Mouse (Mus musculus): Measurements from ENCODE around the gene Ahsg. TPM values are rescaled to one million over a fixed set of nuclear protein-coding genes. Genes with fewer than 3 reads are reported as not detected.

Gene Ahsg
- 0.57 and 0.60 TPM in 2 replicates for polyA plus RNA-seq (2012; rRNA removed)

DNA sequence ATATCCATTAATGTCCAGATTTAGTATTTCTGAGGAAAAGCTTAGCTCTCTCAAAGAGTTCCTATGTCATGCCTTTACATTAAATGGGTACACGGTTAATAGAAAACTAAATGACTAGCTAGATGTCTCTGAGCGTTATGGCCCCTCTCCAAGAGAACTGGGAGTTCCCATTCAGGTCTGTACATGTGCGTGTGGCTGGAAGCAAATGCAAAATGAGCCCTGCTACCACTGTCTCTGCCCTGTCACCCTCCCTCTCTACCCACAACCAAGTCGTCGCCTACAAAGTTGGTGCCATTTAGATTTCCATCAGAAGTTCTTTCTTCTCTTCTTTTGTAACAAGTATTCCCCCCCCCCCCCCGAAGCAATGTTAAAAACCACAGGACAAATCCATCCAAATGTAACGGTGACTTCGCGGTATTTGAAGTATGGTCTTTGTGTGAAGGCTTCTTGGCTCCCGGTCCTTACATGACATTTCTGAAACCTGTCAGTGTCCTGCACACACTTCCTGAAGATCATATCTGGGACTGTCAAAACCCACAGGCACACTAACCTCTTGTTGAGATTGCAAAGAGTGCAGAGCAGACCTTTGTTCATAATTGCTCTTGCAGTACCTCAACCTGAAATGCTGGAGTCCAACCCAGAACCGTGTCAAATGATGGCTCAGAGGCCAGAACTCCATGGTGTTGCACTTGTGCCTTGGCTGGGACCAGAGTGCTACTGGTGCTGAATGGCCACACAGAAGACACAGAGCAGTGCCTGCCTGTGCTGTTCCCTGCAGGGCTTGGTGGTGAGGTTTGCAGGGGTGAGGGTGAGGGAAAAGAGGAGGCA, at the start of gene Ahsg:
Gene Ahsg, plus strand, starts transcription at position 595 of the 828 bp plus-strand sequence.
- H3K27me3 ChIP-seq (ENCODE audit: control insufficient read depth, insufficient read depth, low read length), result no peaks in the 10 kb centered on the region
- 16% methylated on average over 11 of the region's 11 CpGs for WGBS
- DNase-seq (ENCODE audit: low read depth in 1 of 2, low spot score in 2 of 2), result no peak
- H3K36me3 ChIP-seq (ENCODE audit: control insufficient read depth, insufficient read depth, low read length), result no peaks in the 10 kb centered on the region
- no peak within 1 kb of the TSS for H3K4me3 ChIP-seq (ENCODE audit: extremely low read depth, insufficient read depth, insufficient read length)
- H3K4me1 ChIP-seq (ENCODE audit: control insufficient read depth, insufficient read depth, insufficient read length), result no peaks in the 10 kb centered on the region
- TF ChIP-seq CTCF (IDR thresholded peaks at IDR 0.05; ENCODE audit: extremely low read depth, insufficient read depth, insufficient read length, insufficient replicate concordance) (no peak), POLR2A (IDR thresholded peaks at IDR 0.05; ENCODE audit: low read depth, low read length) (no peak)
- H3K27ac ChIP-seq (ENCODE audit: insufficient read depth, low read length), result no peak within 1 kb of the TSS

DNA sequence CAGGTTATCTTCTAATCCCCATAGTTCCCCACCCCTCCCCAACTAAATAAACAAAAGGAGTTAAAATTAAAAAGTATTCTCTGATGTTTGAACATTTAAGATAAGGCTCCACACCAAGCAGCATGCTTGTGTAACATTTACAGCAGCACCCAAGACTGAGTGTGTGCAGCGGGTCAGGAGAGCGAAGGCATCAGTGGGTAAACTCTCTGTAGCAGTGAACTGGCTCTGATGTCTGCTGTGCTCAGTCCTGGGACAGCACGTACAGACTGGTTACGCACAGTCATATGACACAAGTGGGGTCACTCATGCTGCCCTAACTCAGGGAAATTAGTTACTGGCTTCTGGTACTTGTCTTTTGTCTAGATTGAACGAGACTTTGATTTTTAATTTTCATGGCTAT, 48.2 kb upstream of the Ahsg start:
- DNase-seq (ENCODE audit: low read depth in 1 of 2, low spot score in 2 of 2), result no peak
- Histone ChIP-seq H3K4me1 (ENCODE audit: control insufficient read depth, insufficient read depth, insufficient read length) (no peaks in the 10 kb centered on the region), H3K4me3 (ENCODE audit: extremely low read depth, insufficient read depth, insufficient read length) (no peak overlapping the region), H3K27ac (ENCODE audit: insufficient read depth, low read length) (no peak overlapping the region), H3K27me3 (ENCODE audit: control insufficient read depth, insufficient read depth, low read length) (no peaks in the 10 kb centered on the region), H3K36me3 (ENCODE audit: control insufficient read depth, insufficient read depth, low read length) (peaks cover 3% of the 10 kb centered on the region; the same call in 1 of the 2 replicates)
- TF ChIP-seq POLR2A (IDR thresholded peaks at IDR 0.05; ENCODE audit: low read depth, low read length) (no peak), CTCF (IDR thresholded peaks at IDR 0.05; ENCODE audit: extremely low read depth, insufficient read depth, insufficient read length, insufficient replicate concordance) (no peak)
- 89% methylated on average over 5 of the region's 5 CpGs for whole genome bisulfite sequencing

DNA sequence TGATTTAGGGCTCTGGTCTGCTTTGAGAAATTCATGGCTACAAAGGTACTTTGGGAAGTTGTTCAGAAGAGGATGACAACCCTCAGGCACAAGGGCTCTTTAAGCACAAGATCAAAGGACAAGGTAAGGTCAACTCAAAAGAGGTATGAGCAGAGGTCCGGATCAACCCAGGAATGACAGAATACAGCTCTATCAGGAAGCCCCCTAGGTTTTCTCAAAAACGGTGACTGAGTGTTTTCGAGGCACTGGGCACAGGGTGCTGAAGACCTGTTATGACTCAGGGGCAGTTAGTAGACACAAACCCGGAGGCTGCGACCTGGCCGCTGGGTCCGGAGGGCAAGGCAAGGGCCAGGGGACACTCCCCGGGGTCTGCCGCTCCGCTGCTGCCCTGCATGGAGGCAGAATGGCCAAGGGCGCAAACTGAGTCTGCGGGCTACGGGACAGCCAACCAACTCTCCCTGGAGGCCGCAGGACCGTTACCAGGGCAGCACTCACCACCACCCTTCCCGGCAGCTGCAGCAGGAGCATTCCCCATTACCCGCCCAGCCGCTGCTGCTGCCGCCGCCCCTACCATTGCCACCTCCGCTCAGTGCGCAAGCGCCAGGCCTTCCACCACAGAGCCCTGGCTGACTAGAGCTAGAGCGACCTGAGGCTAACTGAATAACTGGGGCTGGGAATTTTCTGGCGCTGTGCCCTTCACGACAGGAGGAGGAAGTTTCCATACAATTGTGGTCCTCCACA, 46.8 kb upstream of the Ahsg start:
- H3K4me3 ChIP-seq (ENCODE audit: extremely low read depth, insufficient read depth, insufficient read length), result no peak overlapping the region
- peak in 1 of 2 experiments; percentile 16 for DNase-seq (ENCODE audit: low read depth in 1 of 2, low spot score in 2 of 2)
- no peaks in the 10 kb centered on the region for H3K4me1 ChIP-seq (ENCODE audit: control insufficient read depth, insufficient read depth, insufficient read length)
- no peaks in the 10 kb centered on the region for H3K27me3 ChIP-seq (ENCODE audit: control insufficient read depth, insufficient read depth, low read length)
- H3K36me3 ChIP-seq (ENCODE audit: control insufficient read depth, insufficient read depth, low read length), result peaks cover 3% of the 10 kb centered on the region; the same call in 1 of the 2 replicates
- WGBS, result 17% methylated on average over 26 of the region's 26 CpGs
- no peak for TF ChIP-seq CTCF (IDR thresholded peaks at IDR 0.05; ENCODE audit: extremely low read depth, insufficient read depth, insufficient read length, insufficient replicate concordance)
- no peak for TF ChIP-seq POLR2A (IDR thresholded peaks at IDR 0.05; ENCODE audit: low read depth, low read length)
- no peak overlapping the region for H3K27ac ChIP-seq (ENCODE audit: insufficient read depth, low read length)

DNA sequence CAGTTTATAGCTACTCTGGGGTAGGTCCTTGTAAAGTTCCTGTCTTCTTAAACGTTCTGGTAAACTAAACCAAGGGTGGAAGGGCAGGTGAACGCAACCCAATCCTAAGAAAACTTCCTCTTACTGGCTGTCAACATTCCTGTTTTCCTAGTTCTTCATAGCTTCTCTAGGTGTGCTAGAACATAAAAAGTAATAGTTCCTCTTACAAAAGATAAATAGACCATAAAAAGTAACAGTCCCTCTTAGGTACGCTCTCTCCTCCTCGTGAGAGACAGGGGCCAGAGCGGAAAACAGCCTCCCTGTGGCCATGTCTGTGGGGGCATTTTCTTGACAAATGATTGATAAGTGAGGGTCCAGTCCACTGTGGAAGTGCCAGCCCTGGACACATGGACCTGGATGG, 46.2 kb upstream of the Ahsg start:
- 65% methylated on average over 5 of the region's 5 CpGs for WGBS
- Histone ChIP-seq H3K27ac (ENCODE audit: insufficient read depth, low read length) (no peak overlapping the region), H3K4me1 (ENCODE audit: control insufficient read depth, insufficient read depth, insufficient read length) (no peaks in the 10 kb centered on the region)

DNA sequence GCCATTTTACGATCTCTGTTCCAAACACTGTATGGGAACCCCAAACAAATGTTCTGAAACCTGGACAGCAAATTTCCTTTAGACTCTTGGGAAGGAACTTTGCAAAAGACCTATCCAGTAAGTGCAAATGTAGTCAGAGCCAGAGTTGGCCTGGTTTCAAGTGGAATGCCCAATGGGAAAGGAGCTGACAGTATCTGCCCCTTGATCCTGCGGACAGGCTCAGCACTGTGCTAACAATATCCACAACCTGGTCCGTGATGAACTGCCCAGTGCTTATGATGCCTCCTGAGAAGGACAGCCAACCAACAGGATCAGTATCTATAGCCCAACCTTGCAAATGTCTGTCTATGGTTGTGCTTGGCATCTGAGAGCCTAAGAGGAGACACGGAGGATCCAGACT, 45.6 kb upstream of the Ahsg start:
- Histone ChIP-seq H3K4me3 (ENCODE audit: extremely low read depth, insufficient read depth, insufficient read length) (no peak overlapping the region), H3K4me1 (ENCODE audit: control insufficient read depth, insufficient read depth, insufficient read length) (no peaks in the 10 kb centered on the region), H3K36me3 (ENCODE audit: control insufficient read depth, insufficient read depth, low read length) (peaks cover 1% of the 10 kb centered on the region; the same call in 1 of the 2 replicates), H3K27ac (ENCODE audit: insufficient read depth, low read length) (no peak overlapping the region), H3K27me3 (ENCODE audit: control insufficient read depth, insufficient read depth, low read length) (no peaks in the 10 kb centered on the region)
- WGBS, result 92% methylated on average over 4 of the region's 4 CpGs
- no peak for DNase-seq (ENCODE audit: low read depth in 1 of 2, low spot score in 2 of 2)
- TF ChIP-seq POLR2A (IDR thresholded peaks at IDR 0.05; ENCODE audit: low read depth, low read length) (no peak), CTCF (IDR thresholded peaks at IDR 0.05; ENCODE audit: extremely low read depth, insufficient read depth, insufficient read length, insufficient replicate concordance) (no peak)

More for the DNA sequence above, 46.2 kb upstream of the Ahsg start:
- no peak overlapping the region for H3K4me3 ChIP-seq (ENCODE audit: extremely low read depth, insufficient read depth, insufficient read length)
- no peak for DNase-seq (ENCODE audit: low read depth in 1 of 2, low spot score in 2 of 2)
- H3K27me3 ChIP-seq (ENCODE audit: control insufficient read depth, insufficient read depth, low read length), result no peaks in the 10 kb centered on the region
- H3K36me3 ChIP-seq (ENCODE audit: control insufficient read depth, insufficient read depth, low read length), result peaks cover 1% of the 10 kb centered on the region; the same call in 1 of the 2 replicates
- TF ChIP-seq POLR2A (IDR thresholded peaks at IDR 0.05; ENCODE audit: low read depth, low read length) (no peak), CTCF (IDR thresholded peaks at IDR 0.05; ENCODE audit: extremely low read depth, insufficient read depth, insufficient read length, insufficient replicate concordance) (no peak)

DNA sequence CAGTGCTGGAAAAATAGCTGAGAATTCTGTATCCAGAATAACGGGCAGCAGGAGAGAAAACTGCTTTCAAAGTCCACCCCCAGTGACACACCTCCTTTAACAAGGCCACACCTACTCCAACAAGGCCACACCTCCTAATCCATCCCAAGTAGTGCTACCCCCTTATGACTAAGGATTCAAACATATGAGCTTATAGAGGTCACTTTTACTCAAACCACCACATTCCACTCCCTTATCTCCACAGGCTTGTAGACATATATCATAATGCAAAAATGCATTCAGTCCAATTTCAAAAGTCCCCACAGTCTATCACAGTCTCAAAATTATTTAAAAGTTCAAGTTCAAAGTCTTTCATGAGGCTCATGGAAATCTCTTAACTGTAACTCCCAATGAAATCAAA, 43.4 kb upstream of the Ahsg start:
- no peaks in the 10 kb centered on the region for H3K27me3 ChIP-seq (ENCODE audit: control insufficient read depth, insufficient read depth, low read length)
- H3K27ac ChIP-seq (ENCODE audit: insufficient read depth, low read length), result no peak overlapping the region
- H3K4me1 ChIP-seq (ENCODE audit: control insufficient read depth, insufficient read depth, insufficient read length), result no peaks in the 10 kb centered on the region
- DNase-seq (ENCODE audit: low read depth in 1 of 2, low spot score in 2 of 2), result no peak
- WGBS, result 92% methylated on average over 1 of the region's 1 CpGs
- H3K4me3 ChIP-seq (ENCODE audit: extremely low read depth, insufficient read depth, insufficient read length), result no peak overlapping the region
- H3K36me3 ChIP-seq (ENCODE audit: control insufficient read depth, insufficient read depth, low read length), result no peaks in the 10 kb centered on the region
- TF ChIP-seq POLR2A (IDR thresholded peaks at IDR 0.05; ENCODE audit: low read depth, low read length) (no peak), CTCF (IDR thresholded peaks at IDR 0.05; ENCODE audit: extremely low read depth, insufficient read depth, insufficient read length, insufficient replicate concordance) (no peak)
